Mouse (Mus musculus): ENCODE measurements at regions not wholly inside any gene's neighbourhood (a gene's known extent, or its start where the extent isn't known, plus 50 kb on each side); places are given as distances from the start of the nearest gene placed in this dataset.

GRCm38 (mm10) chr6:81487006-81487405, 436.5 kb upstream of the Gcfc2 start:
- no peak overlapping the region for H3K27ac ChIP-seq (ENCODE audit: insufficient read depth, low read length)
- H3K9me3 ChIP-seq (replicated peaks; ENCODE audit: control insufficient read depth, insufficient read depth, low read length, poor library complexity, severe bottlenecking): no peaks in the 10 kb centered on the region
- H3K9ac ChIP-seq (ENCODE audit: low read depth, poor library complexity, severe bottlenecking): no peak overlapping the region
- no peaks in the 10 kb centered on the region for H3K27me3 ChIP-seq (ENCODE audit: control insufficient read depth, insufficient read depth, low read length, poor library complexity, severe bottlenecking)
- no peak overlapping the region for H3K4me3 ChIP-seq (ENCODE audit: low read depth, low read length)
- no peaks in the 10 kb centered on the region for H3K4me1 ChIP-seq (ENCODE audit: control insufficient read depth, insufficient read depth, low read length)
- no peaks in the 10 kb centered on the region for H3K36me3 ChIP-seq (ENCODE audit: control insufficient read depth, insufficient read depth, low read length, poor library complexity, severe bottlenecking)
- TF ChIP-seq CTCF (IDR thresholded peaks at IDR 0.05; ENCODE audit: low read depth, low read length): no peak
- no peak for TF ChIP-seq EP300 (IDR thresholded peaks at IDR 0.05; ENCODE audit: insufficient read depth, low read depth, low read length)
- TF ChIP-seq POLR2A (IDR thresholded peaks at IDR 0.05; ENCODE audit: insufficient read depth, low read length): no peak

- no peak overlapping the region for H3K4me3 ChIP-seq (ENCODE audit: low read depth, low read length)
- no peaks in the 10 kb centered on the region for H3K36me3 ChIP-seq (ENCODE audit: control insufficient read depth, insufficient read depth, low read length, poor library complexity, severe bottlenecking)
- H3K4me1 ChIP-seq (ENCODE audit: control insufficient read depth, insufficient read depth, low read length): no peaks in the 10 kb centered on the region
- H3K27me3 ChIP-seq (ENCODE audit: control insufficient read depth, insufficient read depth, low read length, poor library complexity, severe bottlenecking): no peaks in the 10 kb centered on the region
- no peak for TF ChIP-seq CTCF (IDR thresholded peaks at IDR 0.05; ENCODE audit: low read depth, low read length)
- no peak for TF ChIP-seq POLR2A (IDR thresholded peaks at IDR 0.05; ENCODE audit: insufficient read depth, low read length)
- TF ChIP-seq EP300 (IDR thresholded peaks at IDR 0.05; ENCODE audit: insufficient read depth, low read depth, low read length): no peak
- no peak overlapping the region for H3K9ac ChIP-seq (ENCODE audit: low read depth, poor library complexity, severe bottlenecking)
- no peak overlapping the region for H3K27ac ChIP-seq (ENCODE audit: insufficient read depth, low read length)
- no peaks in the 10 kb centered on the region for H3K9me3 ChIP-seq (replicated peaks; ENCODE audit: control insufficient read depth, insufficient read depth, low read length, poor library complexity, severe bottlenecking)
These were observed 427.2 kb upstream of the Gcfc2 start for GRCm38 (mm10) chr6:81496239-81496638.

DNA sequence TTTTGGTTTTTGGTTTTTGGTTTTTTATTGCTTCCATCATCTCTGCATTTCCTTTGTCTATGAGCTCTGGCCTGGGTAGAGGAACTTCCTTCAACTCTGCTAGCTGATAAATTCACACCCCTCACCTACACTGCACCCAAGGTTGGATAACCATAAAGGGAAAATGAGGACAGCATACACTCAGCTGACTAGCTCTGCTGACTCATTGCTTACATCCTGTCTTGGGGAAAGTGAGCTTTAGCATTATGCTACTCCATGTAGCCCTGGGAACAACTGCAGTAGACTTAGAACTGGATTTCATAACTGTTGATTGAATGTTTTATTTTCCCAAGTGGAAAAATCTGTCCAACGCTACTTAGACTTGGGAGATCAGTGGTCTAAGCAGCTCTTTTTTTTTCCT, 406.3 kb upstream of the Gcfc2 start:
- no peaks in the 10 kb centered on the region for H3K36me3 ChIP-seq (ENCODE audit: control insufficient read depth, insufficient read depth, low read length, poor library complexity, severe bottlenecking)
- H3K27me3 ChIP-seq (ENCODE audit: control insufficient read depth, insufficient read depth, low read length, poor library complexity, severe bottlenecking): no peaks in the 10 kb centered on the region
- no peak overlapping the region for H3K9ac ChIP-seq (ENCODE audit: low read depth, poor library complexity, severe bottlenecking)
- no peaks in the 10 kb centered on the region for H3K9me3 ChIP-seq (replicated peaks; ENCODE audit: control insufficient read depth, insufficient read depth, low read length, poor library complexity, severe bottlenecking)
- no peak overlapping the region for H3K27ac ChIP-seq (ENCODE audit: insufficient read depth, low read length)
- H3K4me1 ChIP-seq (ENCODE audit: control insufficient read depth, insufficient read depth, low read length): no peaks in the 10 kb centered on the region
- H3K4me3 ChIP-seq (ENCODE audit: low read depth, low read length): no peak overlapping the region
- TF ChIP-seq POLR2A (IDR thresholded peaks at IDR 0.05; ENCODE audit: insufficient read depth, low read length) (no peak), EP300 (IDR thresholded peaks at IDR 0.05; ENCODE audit: insufficient read depth, low read depth, low read length) (no peak), CTCF (IDR thresholded peaks at IDR 0.05; ENCODE audit: low read depth, low read length) (no peak)

DNA sequence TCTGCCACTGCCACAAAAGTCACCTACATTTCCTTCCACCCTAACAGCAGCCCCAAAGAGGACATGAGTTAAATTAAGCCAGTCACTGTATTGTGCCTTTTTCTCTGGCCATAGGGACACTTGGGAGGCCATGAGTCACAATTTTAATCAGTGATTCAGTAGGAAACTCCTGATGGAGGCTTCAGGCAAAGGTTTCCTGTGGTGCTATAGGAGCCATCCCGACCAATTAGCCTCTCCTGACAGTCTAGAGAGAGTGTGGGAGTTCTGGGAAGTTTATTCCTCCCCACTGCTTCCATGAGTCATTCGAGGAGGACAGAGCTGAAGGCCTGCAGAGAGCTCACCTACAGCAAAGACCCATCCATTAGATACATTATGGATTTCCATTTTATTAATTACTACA, 361.2 kb upstream of the Gcfc2 start:
- H3K36me3 ChIP-seq (ENCODE audit: control insufficient read depth, insufficient read depth, low read length, poor library complexity, severe bottlenecking): no peaks in the 10 kb centered on the region
- H3K4me1 ChIP-seq (ENCODE audit: control insufficient read depth, insufficient read depth, low read length): no peaks in the 10 kb centered on the region
- no peak overlapping the region for H3K4me3 ChIP-seq (ENCODE audit: low read depth, low read length)
- TF ChIP-seq EP300 (IDR thresholded peaks at IDR 0.05; ENCODE audit: insufficient read depth, low read depth, low read length) (no peak), CTCF (IDR thresholded peaks at IDR 0.05; ENCODE audit: low read depth, low read length) (no peak), POLR2A (IDR thresholded peaks at IDR 0.05; ENCODE audit: insufficient read depth, low read length) (no peak)
- 0 out of 2 replicates have a peak, but pooled peaks cover 4% of the 10 kb centered on the region for H3K9me3 ChIP-seq (replicated peaks; ENCODE audit: control insufficient read depth, insufficient read depth, low read length, poor library complexity, severe bottlenecking)
- H3K9ac ChIP-seq (ENCODE audit: low read depth, poor library complexity, severe bottlenecking): no peak overlapping the region
- H3K27ac ChIP-seq (ENCODE audit: insufficient read depth, low read length): no peak overlapping the region
- no peaks in the 10 kb centered on the region for H3K27me3 ChIP-seq (ENCODE audit: control insufficient read depth, insufficient read depth, low read length, poor library complexity, severe bottlenecking)

GRCm38 (mm10) chr6:81563192-81563591, 360.3 kb upstream of the Gcfc2 start:
- TF ChIP-seq CTCF (IDR thresholded peaks at IDR 0.05; ENCODE audit: low read depth, low read length): no peak
- no peak for TF ChIP-seq EP300 (IDR thresholded peaks at IDR 0.05; ENCODE audit: insufficient read depth, low read depth, low read length)
- TF ChIP-seq POLR2A (IDR thresholded peaks at IDR 0.05; ENCODE audit: insufficient read depth, low read length): no peak
- H3K4me1 ChIP-seq (ENCODE audit: control insufficient read depth, insufficient read depth, low read length): no peaks in the 10 kb centered on the region
- H3K27ac ChIP-seq (ENCODE audit: insufficient read depth, low read length): no peak overlapping the region
- H3K36me3 ChIP-seq (ENCODE audit: control insufficient read depth, insufficient read depth, low read length, poor library complexity, severe bottlenecking): no peaks in the 10 kb centered on the region
- no peak overlapping the region for H3K4me3 ChIP-seq (ENCODE audit: low read depth, low read length)
- H3K9ac ChIP-seq (ENCODE audit: low read depth, poor library complexity, severe bottlenecking): no peak overlapping the region
- H3K9me3 ChIP-seq (replicated peaks; ENCODE audit: control insufficient read depth, insufficient read depth, low read length, poor library complexity, severe bottlenecking): 0 out of 2 replicates have a peak, but pooled peaks cover 4% of the 10 kb centered on the region
- no peaks in the 10 kb centered on the region for H3K27me3 ChIP-seq (ENCODE audit: control insufficient read depth, insufficient read depth, low read length, poor library complexity, severe bottlenecking)

DNA sequence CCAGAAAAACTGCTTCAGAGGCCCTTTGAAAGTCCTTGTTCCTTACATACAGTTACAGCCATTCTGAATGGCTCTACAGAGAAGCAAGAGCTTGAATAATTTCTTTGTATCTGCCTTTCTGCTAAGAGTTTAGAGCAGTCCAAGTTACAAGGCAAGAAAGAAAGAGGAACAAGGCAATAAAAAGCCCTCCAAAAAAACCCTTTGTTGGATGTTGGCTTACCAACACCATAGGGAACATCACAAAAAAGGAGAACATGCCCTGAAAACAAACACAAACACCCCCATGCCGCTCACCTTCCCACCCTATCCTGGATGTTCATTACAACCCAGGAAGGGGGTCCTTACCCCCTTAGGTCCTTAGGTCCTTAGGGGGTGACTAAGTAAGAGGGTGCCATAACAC, 359.2 kb upstream of the Gcfc2 start:
- Histone ChIP-seq H3K4me3 (ENCODE audit: low read depth, low read length) (no peak overlapping the region), H3K9ac (ENCODE audit: low read depth, poor library complexity, severe bottlenecking) (no peak overlapping the region), H3K27ac (ENCODE audit: insufficient read depth, low read length) (no peak overlapping the region)

More for the DNA sequence above, 359.2 kb upstream of the Gcfc2 start:
- no peak for TF ChIP-seq POLR2A (IDR thresholded peaks at IDR 0.05; ENCODE audit: insufficient read depth, low read length)
- no peak for TF ChIP-seq EP300 (IDR thresholded peaks at IDR 0.05; ENCODE audit: insufficient read depth, low read depth, low read length)
- TF ChIP-seq CTCF (IDR thresholded peaks at IDR 0.05; ENCODE audit: low read depth, low read length): no peak
- no peaks in the 10 kb centered on the region for H3K4me1 ChIP-seq (ENCODE audit: control insufficient read depth, insufficient read depth, low read length)
- no peaks in the 10 kb centered on the region for H3K27me3 ChIP-seq (ENCODE audit: control insufficient read depth, insufficient read depth, low read length, poor library complexity, severe bottlenecking)
- H3K36me3 ChIP-seq (ENCODE audit: control insufficient read depth, insufficient read depth, low read length, poor library complexity, severe bottlenecking): no peaks in the 10 kb centered on the region
- H3K9me3 ChIP-seq (replicated peaks; ENCODE audit: control insufficient read depth, insufficient read depth, low read length, poor library complexity, severe bottlenecking): 0 out of 2 replicates have a peak, but pooled peaks cover 4% of the 10 kb centered on the region

All from ES-Bruce4 (cell line).